Mouse (Mus musculus): ENCODE results near the gene Psmd5.

Gene Psmd5

DNA sequence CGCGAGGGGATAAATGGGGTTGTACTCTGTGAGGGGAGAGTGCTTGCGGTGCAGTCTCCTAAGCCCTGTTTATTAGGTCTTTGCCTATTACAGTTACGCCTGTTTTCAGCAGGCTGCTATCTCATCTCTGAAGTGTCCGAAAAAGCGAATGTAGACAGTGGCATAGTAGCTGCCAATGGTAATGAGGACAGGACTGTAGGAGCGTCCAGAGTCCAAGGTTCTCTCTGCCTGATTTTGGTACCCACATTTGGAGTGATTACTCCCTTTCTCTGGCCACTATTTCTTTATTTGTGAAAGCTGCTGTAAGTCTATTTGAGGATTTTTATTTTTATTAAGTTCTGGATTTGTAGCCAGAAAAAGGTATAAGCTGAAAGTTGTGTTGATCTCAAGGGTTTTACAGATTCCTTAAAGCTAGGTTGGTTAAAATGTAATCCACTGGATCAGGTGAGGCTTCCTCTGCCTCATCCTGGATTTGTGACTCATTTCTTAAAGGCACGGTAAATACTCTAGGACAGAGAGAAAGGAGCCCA is at the start of gene Psmd5:
Psmd5 (minus strand) TSS at position 153 of the 530 bp plus-strand sequence.
- DNase-seq (ENCODE audit: low spot score in 2 of 2) = no peak

DNA sequence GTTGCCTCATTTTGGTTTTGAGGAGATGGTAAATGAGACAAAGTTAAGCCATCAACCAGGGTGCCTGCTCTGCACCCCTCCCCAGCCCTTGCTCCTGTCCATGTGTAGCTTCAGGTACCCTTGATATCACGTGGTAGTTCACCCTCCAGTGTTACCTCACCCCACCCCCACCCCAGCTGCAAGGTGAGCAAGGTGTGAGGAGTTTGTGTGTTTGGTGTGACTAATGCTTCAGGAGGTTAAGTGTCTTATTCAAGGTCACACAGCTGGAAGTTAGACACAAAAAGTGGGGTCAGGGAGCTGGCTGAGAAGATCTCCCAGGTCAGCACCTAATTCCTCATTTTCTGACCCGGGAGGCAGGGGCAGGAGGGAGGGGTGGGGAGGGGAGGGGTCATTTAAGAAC is 48.0 kb upstream of the Psmd5 start:
- no peak for DNase-seq (ENCODE audit: low spot score in 2 of 2)

- DNase-seq (ENCODE audit: low spot score in 2 of 2) = no peak
These were observed 45.4 kb upstream of the Psmd5 start for GRCm38 (mm10) chr2:34920144-34920543.

- no peak for DNase-seq (ENCODE audit: low spot score in 2 of 2)
These were observed 40.3 kb upstream of the Psmd5 start for GRCm38 (mm10) chr2:34915103-34915502.

DNA sequence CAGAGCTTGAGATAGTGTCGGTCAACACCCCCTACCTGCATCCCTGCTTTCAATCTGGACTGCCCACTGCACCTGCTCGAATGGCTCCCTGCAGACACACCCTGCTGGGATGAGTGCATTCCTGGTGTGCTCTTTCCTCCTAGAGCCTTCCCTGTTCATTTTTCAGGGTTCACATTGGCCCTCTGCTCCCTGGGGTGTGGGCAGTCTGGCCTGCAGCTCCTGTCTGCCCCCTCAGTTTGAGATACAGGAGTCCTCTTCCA is 40.0 kb upstream of the Psmd5 start:
- no peak for DNase-seq (ENCODE audit: low spot score in 2 of 2)

GRCm38 (mm10) chr2:34914069-34914822 is 39.5 kb upstream of the Psmd5 start:
- DNase-seq (ENCODE audit: low spot score in 2 of 2) = peak; percentile 56 to 59

DNA sequence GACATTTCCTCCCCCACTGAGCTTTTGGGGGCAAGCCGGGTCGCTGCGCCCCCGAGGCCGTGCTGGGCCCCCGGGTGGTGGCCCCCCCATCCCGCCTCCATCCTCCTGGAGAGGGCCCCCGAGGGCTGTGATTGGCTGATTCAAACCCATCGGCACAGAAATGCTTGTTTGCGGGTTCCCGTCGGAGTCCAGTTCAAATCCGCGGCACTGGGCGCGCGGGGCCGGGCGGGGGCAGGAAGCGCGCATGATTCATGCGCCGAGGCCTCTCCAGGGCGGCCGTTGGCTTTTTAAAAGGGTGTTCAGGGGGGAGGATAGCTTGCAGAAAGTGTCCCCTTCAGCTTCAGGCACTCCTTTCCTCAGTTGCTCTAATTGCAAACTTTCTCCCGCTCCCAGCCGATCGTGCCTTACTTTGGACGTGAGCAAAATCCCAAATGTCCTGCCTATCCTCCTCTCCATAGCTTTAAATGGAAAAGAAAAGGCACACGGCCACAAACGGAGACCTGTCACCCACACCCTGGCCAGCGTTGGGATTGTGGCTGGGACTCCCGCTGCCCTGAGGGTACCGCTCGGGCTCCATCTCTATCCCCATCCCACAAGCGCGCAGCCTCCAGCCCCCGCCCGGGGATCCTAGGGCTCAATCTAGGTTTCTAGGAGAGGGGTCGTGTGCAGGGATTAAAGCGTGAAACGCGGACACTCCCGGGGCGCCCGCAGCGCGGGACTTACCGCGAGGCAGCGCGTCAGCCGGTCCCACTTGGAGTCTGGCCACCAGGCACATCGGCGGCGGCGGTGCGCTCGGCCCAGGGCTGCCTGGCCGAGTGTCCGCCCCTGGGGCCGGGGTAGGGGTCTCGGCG is 38.7 kb upstream of the Psmd5 start, which contains the start of gene Phf19:
Phf19 (minus strand) TSS at position 809 of the 851 bp plus-strand sequence.
- DNase-seq (ENCODE audit: low spot score in 2 of 2) = no peak

DNA sequence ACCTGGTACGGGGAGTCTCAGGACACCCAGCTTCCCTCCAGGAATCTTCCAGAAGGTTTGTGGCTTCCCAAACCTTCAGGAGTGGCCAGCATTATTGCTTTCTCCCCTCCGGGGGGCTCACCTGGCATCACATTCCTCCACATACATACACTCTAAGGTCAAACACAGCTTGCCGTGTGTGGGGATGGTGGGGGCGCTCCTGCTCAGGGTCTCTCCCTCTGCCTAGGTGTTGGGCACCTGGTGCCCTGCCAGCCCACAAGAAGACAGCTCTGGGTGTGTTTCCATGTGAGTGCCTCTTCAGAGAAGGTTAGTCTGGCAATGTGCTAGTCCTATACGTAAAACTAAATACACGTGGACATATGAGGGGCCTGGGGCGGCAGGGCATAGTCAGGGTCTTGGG is 37.8 kb upstream of the Psmd5 start:
- no peak for DNase-seq (ENCODE audit: low spot score in 2 of 2)

DNA sequence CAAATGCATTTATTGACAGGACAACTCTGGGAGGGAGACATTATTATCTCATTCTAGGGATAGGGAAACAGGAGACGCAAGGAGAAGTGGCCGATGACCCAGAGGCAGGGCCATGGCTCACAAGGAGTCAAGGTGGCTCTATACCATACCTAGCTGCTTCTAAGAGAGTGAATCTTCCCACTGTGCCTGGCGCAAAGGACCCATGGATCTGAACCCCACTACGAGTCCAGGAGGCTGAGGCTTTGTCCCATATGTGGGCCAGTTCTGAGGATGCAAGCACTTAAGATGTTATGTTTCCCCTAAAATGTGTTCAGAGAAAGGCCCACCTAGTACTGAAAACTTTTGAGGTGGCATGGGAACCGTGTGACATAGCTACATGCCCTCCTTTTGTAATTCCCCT is 37.1 kb upstream of the Psmd5 start:
- no peak for DNase-seq (ENCODE audit: low spot score in 2 of 2)

GRCm38 (mm10) chr2:34909719-34910118 is 35.0 kb upstream of the Psmd5 start:
- DNase-seq (ENCODE audit: low spot score in 2 of 2) = no peak

- peak; percentile 63 to 64 for DNase-seq (ENCODE audit: low spot score in 2 of 2)
These were observed 32.3 kb upstream of the Psmd5 start for GRCm38 (mm10) chr2:34906861-34907604.

GRCm38 (mm10) chr2:34906426-34906825 is 31.7 kb upstream of the Psmd5 start:
- no peak for DNase-seq (ENCODE audit: low spot score in 2 of 2)

- peak; percentile 99 to 100 for DNase-seq (ENCODE audit: low spot score in 2 of 2)
These were observed 30.2 kb upstream of the Psmd5 start for GRCm38 (mm10) chr2:34904849-34905542.

- DNase-seq (ENCODE audit: low spot score in 2 of 2) = no peak
These were observed 29.1 kb upstream of the Psmd5 start for GRCm38 (mm10) chr2:34903652-34904405.

DNA sequence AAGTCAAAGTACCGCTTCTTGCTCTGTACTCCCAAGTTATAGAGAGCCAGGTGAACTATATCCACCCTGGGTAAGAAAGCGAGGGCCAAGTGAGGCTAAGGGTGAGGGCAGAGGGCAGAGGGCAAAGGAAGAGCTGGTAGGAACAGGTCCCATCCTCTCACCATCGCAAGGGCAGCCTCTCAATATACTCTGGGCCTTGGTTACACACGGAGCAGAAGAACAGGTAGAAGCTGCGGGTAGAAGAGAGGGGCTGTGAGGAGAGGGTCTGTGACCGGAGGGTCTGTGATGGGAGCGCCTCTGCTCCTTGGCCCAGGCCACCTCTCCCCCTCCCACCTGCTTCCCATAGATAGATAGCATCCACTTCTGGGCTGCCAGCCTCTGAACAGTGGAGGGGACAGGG is 28.4 kb upstream of the Psmd5 start:
- DNase-seq (ENCODE audit: low spot score in 2 of 2) = no peak

- no peak for DNase-seq (ENCODE audit: low spot score in 2 of 2)
These were observed 28.0 kb upstream of the Psmd5 start for GRCm38 (mm10) chr2:34902731-34903130.

GRCm38 (mm10) chr2:34901726-34902125 is 27.0 kb upstream of the Psmd5 start:
- no peak for DNase-seq (ENCODE audit: low spot score in 2 of 2)

GRCm38 (mm10) chr2:34900412-34900811 is 25.6 kb upstream of the Psmd5 start:
- DNase-seq (ENCODE audit: low spot score in 2 of 2) = no peak

DNA sequence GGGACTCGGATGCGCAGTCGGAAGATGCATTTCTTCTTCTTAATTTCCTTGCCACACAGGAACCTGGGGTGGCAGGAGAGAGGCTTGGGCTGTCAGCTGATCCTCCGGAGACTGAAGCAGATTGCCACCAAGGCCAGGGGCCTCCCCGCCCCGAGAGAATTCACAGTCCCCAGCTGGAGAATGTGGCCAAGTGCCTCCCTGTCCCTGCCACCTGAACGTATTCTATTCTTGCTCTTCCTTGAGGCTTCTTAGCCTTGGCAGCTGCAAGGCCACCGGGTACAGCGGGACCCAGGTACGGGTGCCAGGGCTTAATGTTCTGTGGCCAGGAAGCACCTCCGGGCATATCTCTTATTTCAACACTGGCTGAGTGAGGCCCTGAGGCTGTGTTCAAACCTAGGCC is 24.9 kb upstream of the Psmd5 start:
- DNase-seq (ENCODE audit: low spot score in 2 of 2) = no peak

DNA sequence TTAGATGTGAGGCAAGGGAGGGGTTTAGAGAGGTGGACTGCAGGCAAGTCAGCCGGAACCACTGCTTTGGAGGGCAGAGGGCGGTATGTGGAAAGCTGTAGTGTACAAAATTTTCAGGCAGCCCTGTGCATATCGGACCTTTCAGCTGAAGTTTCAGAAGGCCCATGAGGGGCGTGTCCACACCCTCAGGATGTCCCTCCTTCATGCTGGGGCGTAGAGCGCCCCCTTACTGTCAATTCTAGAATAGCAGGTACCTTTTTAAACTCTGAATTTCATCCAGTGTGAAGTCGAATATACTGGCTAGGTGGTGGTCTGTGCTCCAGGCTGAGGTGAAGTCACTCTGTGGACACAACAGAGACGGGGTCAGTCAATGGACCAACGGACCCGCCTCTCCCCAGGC is 23.1 kb upstream of the Psmd5 start:
- no peak for DNase-seq (ENCODE audit: low spot score in 2 of 2)
